Comparison of ENCODE assay signal across 18 mouse cellular contexts in genomic region chr6:33283523-33283922, GRCm38 (mm10). TPM values are rescaled to one million over a fixed set of nuclear protein-coding genes. Genes with fewer than 3 reads are reported as not detected.
DNase-seq lines count a peak whose midpoint lies in the region; ATAC-seq and TF ChIP-seq lines count a peak whose summit lies in the region.
"Had no signal": no experiment of that assay in that cellular context is flagged by ENCODE, and none has a peak within 500 bp of the region (broad histone marks: within the 10 kb centered on the region; RNA-seq: fewer than 3 reads in every experiment).

No protein-coding gene starts in this region.

- peaks cover 16% of the 10 kb centered on the region for H3K4me1 ChIP-seq in forebrain, embryonic 12.5 days
- H3K4me1 ChIP-seq in forebrain, embryonic 11.5 days (replicated peaks; ENCODE audit: control insufficient read depth, insufficient read depth, low read length), result no peaks in the 10 kb centered on the region; the same call in 1 of the 2 replicates
- no peaks in the 10 kb centered on the region; the same call in 1 of the 2 replicates for H3K4me1 ChIP-seq in hindbrain, embryonic 16.5 days (ENCODE audit: control insufficient read depth, insufficient read depth, low read depth, low read length)
- H3K4me1 ChIP-seq in neural tube, embryonic 14.5 days (ENCODE audit: control insufficient read depth, insufficient read depth, low read length), result peaks cover 5% of the 10 kb centered on the region; the same call in 1 of the 2 replicates
- H3K4me1 ChIP-seq: lung, embryonic 15.5 days had no signal

- no peak for DNase-seq in forebrain, embryonic 11.5 days (ENCODE audit: low spot score)
- DNase-seq in brain, embryonic 14.5 days (ENCODE audit: low read depth), result peak; percentile 77
- no peak for DNase-seq in gastrocnemius, postnatal 36 days
- DNase-seq: adrenal gland, adult 2 months; cerebellum, adult 9-11 months; kidney, adult 18-20 months; kidney, postnatal 10 days; lung, postnatal 4 days; right cerebral cortex, postnatal 4 days had no signal

- 14% methylated on average over 3 of the region's 3 CpGs for WGBS in forebrain, embryonic 12.5 days
- 30% methylated on average over 3 of the region's 3 CpGs for WGBS in forebrain, embryonic 11.5 days
- WGBS in hindbrain, embryonic 16.5 days, result 38% methylated on average over 3 of the region's 3 CpGs
- WGBS in neural tube, embryonic 14.5 days, result 32% methylated on average over 3 of the region's 3 CpGs

- H3K9me3 ChIP-seq in forebrain, embryonic 12.5 days, result no peaks in the 10 kb centered on the region
- H3K9me3 ChIP-seq in forebrain, embryonic 11.5 days (ENCODE audit: control insufficient read depth, low read length), result no peaks in the 10 kb centered on the region
- H3K9me3 ChIP-seq in hindbrain, embryonic 16.5 days (ENCODE audit: control insufficient read depth, low read length), result no peaks in the 10 kb centered on the region
- H3K9me3 ChIP-seq in neural tube, embryonic 14.5 days (ENCODE audit: control insufficient read depth, low read length), result no peaks in the 10 kb centered on the region
- H3K9me3 ChIP-seq: embryonic facial prominence, embryonic 12.5 days; lung, embryonic 15.5 days had no signal

- no peak overlapping the region for H3K4me2 ChIP-seq in forebrain, embryonic 12.5 days
- H3K4me2 ChIP-seq in forebrain, embryonic 11.5 days (ENCODE audit: low read depth, low read length, severe bottlenecking), result no peak overlapping the region
- H3K4me2 ChIP-seq in hindbrain, embryonic 16.5 days (ENCODE audit: low read length), result no peak overlapping the region
- no peak overlapping the region for H3K4me2 ChIP-seq in neural tube, embryonic 14.5 days (ENCODE audit: low read depth, low read length)
- H3K4me2 ChIP-seq: embryonic facial prominence, embryonic 12.5 days; lung, embryonic 15.5 days had no signal

- H3K36me3 ChIP-seq in forebrain, embryonic 12.5 days (replicated peaks), result no peaks in the 10 kb centered on the region
- H3K36me3 ChIP-seq in forebrain, embryonic 11.5 days (ENCODE audit: control insufficient read depth, insufficient read depth, low read length), result no peaks in the 10 kb centered on the region
- H3K36me3 ChIP-seq in hindbrain, embryonic 16.5 days (ENCODE audit: control insufficient read depth, insufficient read depth, low read length), result no peaks in the 10 kb centered on the region
- H3K36me3 ChIP-seq in neural tube, embryonic 14.5 days (ENCODE audit: control insufficient read depth, insufficient read depth, low read length), result no peaks in the 10 kb centered on the region
- H3K36me3 ChIP-seq: embryonic facial prominence, embryonic 12.5 days; lung, embryonic 15.5 days had no signal

- no peak overlapping the region for H3K9ac ChIP-seq in forebrain, embryonic 12.5 days
- no peak overlapping the region for H3K9ac ChIP-seq in forebrain, embryonic 11.5 days (ENCODE audit: low read length)
- H3K9ac ChIP-seq in hindbrain, embryonic 16.5 days (ENCODE audit: low read depth, low read length), result no peak overlapping the region
- H3K9ac ChIP-seq in neural tube, embryonic 14.5 days (replicated peaks; ENCODE audit: low read depth, low read length), result no peak overlapping the region
- H3K9ac ChIP-seq: embryonic facial prominence, embryonic 12.5 days; liver, embryonic 14.5 days; lung, embryonic 15.5 days had no signal

- H3K4me3 ChIP-seq in forebrain, embryonic 12.5 days (replicated peaks), result no peak overlapping the region
- no peak overlapping the region for H3K4me3 ChIP-seq in forebrain, embryonic 11.5 days (ENCODE audit: low read depth, low read length)
- no peak overlapping the region for H3K4me3 ChIP-seq in hindbrain, embryonic 16.5 days (ENCODE audit: low read length)
- H3K4me3 ChIP-seq in neural tube, embryonic 14.5 days (ENCODE audit: low read depth, low read length), result no peak overlapping the region
- H3K4me3 ChIP-seq: embryonic facial prominence, embryonic 12.5 days; layer of hippocampus, adult 2 months; lung, embryonic 15.5 days had no signal

- no peak for TF ChIP-seq POLR2A in brain, embryonic 14.5 days (IDR thresholded peaks at IDR 0.05; ENCODE audit: borderline replicate concordance, extremely low read depth, insufficient read depth, insufficient read length, poor library complexity, severe bottlenecking)

- ATAC-seq in forebrain, embryonic 12.5 days (ENCODE audit: low FRiP score), result 0 out of 2 replicates have a peak, but pooled peaks have one; percentile 51
- no peak for ATAC-seq in forebrain, embryonic 11.5 days (replicated peaks; ENCODE audit: low FRiP score)
- ATAC-seq in hindbrain, embryonic 16.5 days, result no peak
- no peak for ATAC-seq in neural tube, embryonic 14.5 days (ENCODE audit: low read depth)
- no peak for ATAC-seq in erythroblast, adult 5-6 weeks (replicated peaks; ENCODE audit: low FRiP score, poor library complexity, severe bottlenecking)
- no peak for ATAC-seq in cerebellum, adult (ENCODE audit: insufficient number of reproducible peaks, low FRiP score, low TSS enrichment)

- intact Hi-C loops in gastrocnemius, postnatal 36 days (cut with DNase I), result no loop called here

- H3K27ac ChIP-seq in forebrain, embryonic 12.5 days, result peak overlapping the region; percentile 5; the same call in 1 of the 2 replicates
- H3K27ac ChIP-seq in forebrain, embryonic 11.5 days (ENCODE audit: low read depth, low read length), result no peak overlapping the region
- H3K27ac ChIP-seq in hindbrain, embryonic 16.5 days (ENCODE audit: low read depth, low read length), result 0 out of 2 replicates have a peak overlapping the region, but pooled peaks have one; percentile 39
- H3K27ac ChIP-seq in neural tube, embryonic 14.5 days (ENCODE audit: low read depth, low read length), result peak overlapping the region; percentile 63; the same call in 1 of the 2 replicates
- H3K27ac ChIP-seq: embryonic facial prominence, embryonic 12.5 days; layer of hippocampus, adult 2 months; liver, embryonic 14.5 days; lung, embryonic 15.5 days had no signal

- no peak for TF ChIP-seq CTCF in brain, embryonic 14.5 days (IDR thresholded peaks at IDR 0.05; ENCODE audit: borderline replicate concordance, extremely low read depth, insufficient read depth, insufficient read length)

- H3K27me3 ChIP-seq in forebrain, embryonic 12.5 days, result no peaks in the 10 kb centered on the region
- no peaks in the 10 kb centered on the region for H3K27me3 ChIP-seq in forebrain, embryonic 11.5 days (ENCODE audit: control insufficient read depth, insufficient read depth, low read length)
- H3K27me3 ChIP-seq in hindbrain, embryonic 16.5 days (replicated peaks; ENCODE audit: control insufficient read depth, insufficient read depth, low read length), result no peaks in the 10 kb centered on the region
- H3K27me3 ChIP-seq in neural tube, embryonic 14.5 days (ENCODE audit: control insufficient read depth, insufficient read depth, low read length), result no peaks in the 10 kb centered on the region
- H3K27me3 ChIP-seq: embryonic facial prominence, embryonic 12.5 days; lung, embryonic 15.5 days had no signal

RNA-seq across cellular contexts. Expression of gene Exoc4, which starts 34.6 kb away (rescaled TPM):
- polyA plus RNA-seq in forebrain, embryonic 12.5 days (2016; fragmentation: Nextera tagmentation; extraction: Ambion mirVana), result 53.2 and 56.8 TPM in 2 replicates
- polyA plus RNA-seq in forebrain, embryonic 11.5 days (2014; fragmentation: Nextera tagmentation; extraction: Ambion mirVana), result 38.8 and 41.2 TPM in 2 replicates
- 13.6 and 31.5 TPM in 2 replicates for polyA plus RNA-seq in brain, embryonic 14.5 days (2012; rRNA removed)
- 46.0 and 48.9 TPM in 2 replicates for polyA plus RNA-seq in hindbrain, embryonic 16.5 days (2015; fragmentation: Nextera tagmentation; extraction: Ambion mirVana)
- 32.2 and 37.0 TPM in 2 replicates for polyA plus RNA-seq in neural tube, embryonic 14.5 days (2014; fragmentation: Nextera tagmentation; extraction: Ambion mirVana)
- total RNA-seq in erythroblast, adult 5-6 weeks (2015; ENCODE audit: low replicate concordance), result 14.8 and 15.7 TPM in 2 replicates
- total RNA-seq in erythroblast, adult 5-6 weeks (2017; ENCODE audit: low replicate concordance), result 18.1 and 20.6 TPM in 2 replicates
- total RNA-seq in gastrocnemius, postnatal 36 days (2021), result 10 to 100 TPM; 41.7 to 44.2 TPM
